Mouse (Mus musculus): Measurements from ENCODE around the gene Med12l. TPM values are rescaled to one million over a fixed set of nuclear protein-coding genes. Genes with fewer than 3 reads are reported as not detected.

Med12l gene
- polyA plus RNA-seq, 1 experiment from 2014 or later = 3.6 TPM

- H3K4me3 ChIP-seq (ENCODE audit: low read depth, low read length) = no peak overlapping the region
- no peak overlapping the region for H3K4me2 ChIP-seq
- no peaks in the 10 kb centered on the region for H3K9me3 ChIP-seq (ENCODE audit: control insufficient read depth, low read length)
- no peaks in the 10 kb centered on the region for H3K27me3 ChIP-seq (replicated peaks; ENCODE audit: control insufficient read depth, insufficient read depth, low read length)
- H3K27ac ChIP-seq (ENCODE audit: low read depth, low read length) = no peak overlapping the region
- no peaks in the 10 kb centered on the region for H3K4me1 ChIP-seq (replicated peaks; ENCODE audit: control insufficient read depth, insufficient read depth, low read length)
- ATAC-seq (replicated peaks; ENCODE audit: low FRiP score) (no peak), DNase-seq (ENCODE audit: low spot score) (no peak)
- 81% methylated on average over 5 of the region's 5 CpGs for WGBS
- no peak overlapping the region for H3K9ac ChIP-seq (ENCODE audit: low read depth, low read length)
- no peaks in the 10 kb centered on the region for H3K36me3 ChIP-seq (ENCODE audit: control insufficient read depth, insufficient read depth, low read length)
Measured at GRCm38 (mm10) chr3:59145194-59145593, 139.6 kb downstream of the Med12l start.

GRCm38 (mm10) chr3:59149646-59150045 is 144.0 kb downstream of the Med12l start:
- H3K4me1 ChIP-seq (replicated peaks; ENCODE audit: control insufficient read depth, insufficient read depth, low read length) = no peaks in the 10 kb centered on the region; the same call in 1 of the 2 replicates
- ATAC-seq (replicated peaks; ENCODE audit: low FRiP score) (peak; percentile 39; the same call in 1 of the 2 replicates), DNase-seq (ENCODE audit: low spot score) (no peak)
- H3K27me3 ChIP-seq (replicated peaks; ENCODE audit: control insufficient read depth, insufficient read depth, low read length) = no peaks in the 10 kb centered on the region
- no peak overlapping the region for H3K4me3 ChIP-seq (ENCODE audit: low read depth, low read length)
- no peak overlapping the region for H3K27ac ChIP-seq (ENCODE audit: low read depth, low read length)
- no peaks in the 10 kb centered on the region for H3K36me3 ChIP-seq (ENCODE audit: control insufficient read depth, insufficient read depth, low read length)
- H3K9me3 ChIP-seq (ENCODE audit: control insufficient read depth, low read length) = no peaks in the 10 kb centered on the region
- no peak overlapping the region for H3K4me2 ChIP-seq
- no peak overlapping the region for H3K9ac ChIP-seq (ENCODE audit: low read depth, low read length)

- Histone ChIP-seq H3K4me1 (replicated peaks; ENCODE audit: control insufficient read depth, insufficient read depth, low read length) (no peaks in the 10 kb centered on the region; the same call in 1 of the 2 replicates), H3K4me3 (ENCODE audit: low read depth, low read length) (no peak overlapping the region), H3K27me3 (replicated peaks; ENCODE audit: control insufficient read depth, insufficient read depth, low read length) (no peaks in the 10 kb centered on the region), H3K4me2 (no peak overlapping the region), H3K36me3 (ENCODE audit: control insufficient read depth, insufficient read depth, low read length) (no peaks in the 10 kb centered on the region), H3K27ac (ENCODE audit: low read depth, low read length) (no peak overlapping the region), H3K9ac (ENCODE audit: low read depth, low read length) (no peak overlapping the region), H3K9me3 (ENCODE audit: control insufficient read depth, low read length) (no peaks in the 10 kb centered on the region)
- DNase-seq (ENCODE audit: low spot score) (no peak), ATAC-seq (replicated peaks; ENCODE audit: low FRiP score) (no peak)
- WGBS = 91% methylated on average over 2 of the region's 2 CpGs
Measured at GRCm38 (mm10) chr3:59150624-59151023, 145.0 kb downstream of the Med12l start.

DNA sequence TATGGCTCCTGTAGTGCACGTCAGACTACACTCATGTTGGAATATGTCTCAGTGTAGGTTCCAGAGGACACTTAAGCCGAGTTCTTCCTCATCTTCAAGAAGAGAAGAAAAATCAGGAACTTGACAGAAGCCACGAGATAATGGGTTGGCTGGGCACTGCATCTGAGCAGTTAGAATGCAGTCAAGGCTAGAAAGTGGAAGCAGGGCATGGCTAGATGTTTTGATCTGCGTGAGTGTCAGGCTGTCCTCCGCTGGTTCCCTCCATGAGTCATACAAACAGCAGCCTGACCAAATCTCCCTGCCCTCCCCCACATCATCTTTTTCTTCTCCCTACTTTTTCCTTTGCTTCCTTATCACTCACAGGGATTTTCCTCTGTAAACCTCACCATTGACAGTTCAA is 147.8 kb downstream of the Med12l start, which contains the start of gene P2ry14:
P2ry14 (minus strand) TSS at position 195 of the 400 bp plus-strand sequence.
- H3K4me2 ChIP-seq = no peak within 1 kb of the TSS
- no peaks in the 10 kb centered on the region for H3K9me3 ChIP-seq (ENCODE audit: control insufficient read depth, low read length)
- no peak within 1 kb of the TSS for H3K9ac ChIP-seq (ENCODE audit: low read depth, low read length)
- H3K27ac ChIP-seq (ENCODE audit: low read depth, low read length) = no peak within 1 kb of the TSS; the same call in 1 of the 2 replicates
- 36% methylated on average over 5 of the region's 5 CpGs for WGBS
- DNase-seq (ENCODE audit: low spot score) = no peak
- no peaks in the 10 kb centered on the region for H3K36me3 ChIP-seq (ENCODE audit: control insufficient read depth, insufficient read depth, low read length)
- no peak within 1 kb of the TSS for H3K4me3 ChIP-seq (ENCODE audit: low read depth, low read length)
- ATAC-seq (replicated peaks; ENCODE audit: low FRiP score) = no peak
- no peaks in the 10 kb centered on the region; the same call in 1 of the 2 replicates for H3K4me1 ChIP-seq (replicated peaks; ENCODE audit: control insufficient read depth, insufficient read depth, low read length)
- H3K27me3 ChIP-seq (replicated peaks; ENCODE audit: control insufficient read depth, insufficient read depth, low read length) = no peaks in the 10 kb centered on the region

- Histone ChIP-seq H3K4me3 (ENCODE audit: low read depth, low read length) (no peak overlapping the region), H3K4me1 (replicated peaks; ENCODE audit: control insufficient read depth, insufficient read depth, low read length) (no peaks in the 10 kb centered on the region; the same call in 1 of the 2 replicates), H3K27me3 (replicated peaks; ENCODE audit: control insufficient read depth, insufficient read depth, low read length) (no peaks in the 10 kb centered on the region), H3K9me3 (ENCODE audit: control insufficient read depth, low read length) (no peaks in the 10 kb centered on the region), H3K4me2 (no peak overlapping the region), H3K36me3 (ENCODE audit: control insufficient read depth, insufficient read depth, low read length) (no peaks in the 10 kb centered on the region), H3K9ac (ENCODE audit: low read depth, low read length) (no peak overlapping the region), H3K27ac (ENCODE audit: low read depth, low read length) (no peak overlapping the region)
- 70% methylated on average over 2 of the region's 2 CpGs for WGBS
- no peak for ATAC-seq (replicated peaks; ENCODE audit: low FRiP score)
- no peak for DNase-seq (ENCODE audit: low spot score)
Measured at GRCm38 (mm10) chr3:59154888-59155287, 149.3 kb downstream of the Med12l start.

DNA sequence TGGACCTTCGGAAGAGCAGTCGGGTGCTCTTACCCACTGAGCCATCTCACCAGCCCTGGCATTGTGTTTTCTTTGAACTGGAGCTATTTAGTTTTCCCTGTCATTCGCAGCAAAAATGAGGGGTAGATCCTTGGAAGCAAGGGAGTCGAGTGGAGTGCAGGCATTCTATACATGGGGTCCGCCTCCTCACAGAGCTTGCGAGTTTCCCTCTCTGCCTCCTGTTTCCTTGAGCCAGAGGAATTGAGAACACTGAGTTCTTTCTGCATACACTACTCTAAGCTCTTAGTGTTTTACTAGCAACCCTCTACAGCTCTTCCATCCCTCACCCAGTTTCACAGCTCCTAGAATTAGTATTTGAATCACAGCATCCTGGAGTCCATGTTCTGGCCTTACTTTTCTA is 149.8 kb downstream of the Med12l start:
- ATAC-seq (replicated peaks; ENCODE audit: low FRiP score) (no peak), DNase-seq (ENCODE audit: low spot score) (no peak)
- WGBS = 90% methylated on average over 6 of the region's 6 CpGs
- Histone ChIP-seq H3K36me3 (ENCODE audit: control insufficient read depth, insufficient read depth, low read length) (no peaks in the 10 kb centered on the region), H3K4me1 (replicated peaks; ENCODE audit: control insufficient read depth, insufficient read depth, low read length) (no peaks in the 10 kb centered on the region; the same call in 1 of the 2 replicates), H3K9ac (ENCODE audit: low read depth, low read length) (no peak overlapping the region), H3K9me3 (ENCODE audit: control insufficient read depth, low read length) (no peaks in the 10 kb centered on the region), H3K27me3 (replicated peaks; ENCODE audit: control insufficient read depth, insufficient read depth, low read length) (no peaks in the 10 kb centered on the region), H3K27ac (ENCODE audit: low read depth, low read length) (no peak overlapping the region), H3K4me2 (no peak overlapping the region), H3K4me3 (ENCODE audit: low read depth, low read length) (no peak overlapping the region)

DNA sequence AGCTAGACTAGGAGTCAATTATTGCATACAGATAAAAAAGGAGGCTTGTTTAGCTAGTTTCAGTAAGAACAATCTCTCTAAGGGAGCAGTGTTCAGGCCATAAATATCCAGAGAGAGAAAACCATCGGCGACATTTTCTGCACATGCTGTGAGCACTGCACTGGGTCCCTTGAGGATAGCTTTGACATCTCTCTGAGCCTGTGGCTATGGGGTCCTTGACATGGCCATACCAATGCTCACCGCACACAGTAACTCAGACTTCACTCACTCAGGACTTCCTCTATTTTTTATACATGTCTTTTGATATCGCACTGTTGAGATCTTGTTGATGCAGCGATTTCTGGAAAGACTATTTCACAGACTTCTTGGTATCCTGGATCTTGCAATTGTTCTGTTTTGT is 151.4 kb downstream of the Med12l start:
- H3K4me2 ChIP-seq = no peak overlapping the region
- no peak overlapping the region for H3K4me3 ChIP-seq (ENCODE audit: low read depth, low read length)
- 87% methylated on average over 5 of the region's 5 CpGs for WGBS
- H3K27me3 ChIP-seq (replicated peaks; ENCODE audit: control insufficient read depth, insufficient read depth, low read length) = no peaks in the 10 kb centered on the region
- no peaks in the 10 kb centered on the region for H3K36me3 ChIP-seq (ENCODE audit: control insufficient read depth, insufficient read depth, low read length)
- H3K4me1 ChIP-seq (replicated peaks; ENCODE audit: control insufficient read depth, insufficient read depth, low read length) = no peaks in the 10 kb centered on the region; the same call in 1 of the 2 replicates
- no peak for DNase-seq (ENCODE audit: low spot score)
- no peak for ATAC-seq (replicated peaks; ENCODE audit: low FRiP score)
- no peaks in the 10 kb centered on the region for H3K9me3 ChIP-seq (ENCODE audit: control insufficient read depth, low read length)
- H3K9ac ChIP-seq (ENCODE audit: low read depth, low read length) = no peak overlapping the region
- H3K27ac ChIP-seq (ENCODE audit: low read depth, low read length) = no peak overlapping the region

DNA sequence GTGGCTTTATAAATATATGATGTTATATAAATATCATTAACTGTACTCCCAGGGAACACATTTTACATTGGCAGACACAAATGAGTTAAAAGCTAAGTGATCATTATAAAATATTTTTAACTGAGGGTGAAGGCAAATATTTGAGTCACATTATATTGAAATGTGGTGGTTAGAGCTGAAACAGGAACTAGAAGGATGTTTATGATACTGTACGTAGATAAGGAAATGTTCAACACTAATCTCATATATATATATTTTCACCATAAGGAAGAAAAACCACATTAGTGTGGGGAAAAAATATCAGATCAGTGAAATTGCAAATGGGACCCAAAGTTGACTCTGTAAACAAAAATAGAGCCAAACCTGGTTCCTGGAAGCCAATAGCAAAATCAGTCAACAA is 154.8 kb downstream of the Med12l start:
- Histone ChIP-seq H3K27ac (ENCODE audit: low read depth, low read length) (no peak overlapping the region), H3K9me3 (ENCODE audit: control insufficient read depth, low read length) (no peaks in the 10 kb centered on the region), H3K4me2 (no peak overlapping the region), H3K4me3 (ENCODE audit: low read depth, low read length) (no peak overlapping the region), H3K9ac (ENCODE audit: low read depth, low read length) (no peak overlapping the region), H3K27me3 (replicated peaks; ENCODE audit: control insufficient read depth, insufficient read depth, low read length) (no peaks in the 10 kb centered on the region), H3K4me1 (replicated peaks; ENCODE audit: control insufficient read depth, insufficient read depth, low read length) (no peaks in the 10 kb centered on the region), H3K36me3 (ENCODE audit: control insufficient read depth, insufficient read depth, low read length) (no peaks in the 10 kb centered on the region)
- no peak for DNase-seq (ENCODE audit: low spot score)
- ATAC-seq (replicated peaks; ENCODE audit: low FRiP score) = no peak
- WGBS = 75% methylated on average over 1 of the region's 1 CpGs

DNA sequence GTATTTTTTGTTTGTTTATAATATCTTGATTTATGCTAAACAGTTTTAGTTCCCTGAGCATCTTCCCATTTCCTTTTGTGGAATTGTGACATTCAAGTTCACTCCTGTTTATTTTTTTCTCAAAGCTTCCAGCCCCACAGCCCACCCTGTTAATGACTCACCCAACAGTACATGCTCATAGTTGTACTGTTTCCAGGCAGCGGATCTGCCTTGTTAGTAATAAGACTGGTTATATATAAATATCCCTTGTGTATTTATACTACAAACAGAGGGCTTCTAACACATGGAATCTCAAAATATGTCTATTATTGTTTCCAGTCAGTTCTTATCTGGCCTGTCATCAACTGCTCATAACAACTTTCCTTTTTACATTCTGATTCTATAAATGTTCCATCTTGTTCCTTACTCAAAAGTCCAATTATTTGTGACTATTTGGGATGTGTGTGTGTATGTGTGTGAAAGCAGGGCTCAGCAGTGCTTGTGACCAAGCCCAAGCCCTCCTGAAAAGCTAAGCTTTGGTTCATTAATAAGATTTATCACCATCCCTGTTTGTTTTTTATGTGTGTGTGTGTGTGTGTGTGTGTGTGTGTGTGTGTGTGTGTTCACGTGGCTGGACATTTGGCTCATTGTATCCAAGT is 161.9 kb downstream of the Med12l start:
- Histone ChIP-seq H3K36me3 (ENCODE audit: control insufficient read depth, insufficient read depth, low read length) (no peaks in the 10 kb centered on the region), H3K27me3 (replicated peaks; ENCODE audit: control insufficient read depth, insufficient read depth, low read length) (no peaks in the 10 kb centered on the region), H3K4me1 (replicated peaks; ENCODE audit: control insufficient read depth, insufficient read depth, low read length) (no peaks in the 10 kb centered on the region), H3K4me3 (ENCODE audit: low read depth, low read length) (no peak overlapping the region), H3K9ac (ENCODE audit: low read depth, low read length) (no peak overlapping the region), H3K27ac (ENCODE audit: low read depth, low read length) (no peak overlapping the region), H3K4me2 (no peak overlapping the region), H3K9me3 (ENCODE audit: control insufficient read depth, low read length) (no peaks in the 10 kb centered on the region)
- DNase-seq (ENCODE audit: low spot score) (no peak), ATAC-seq (replicated peaks; ENCODE audit: low FRiP score) (no peak)
- WGBS = 88% methylated on average over 2 of the region's 2 CpGs

Measured in liver, embryonic 11.5 days (tissue).